Mouse (Mus musculus) liver, postnatal 0 days (tissue): ENCODE results near the gene Slc38a1.

ENCODE experiments used
- CTCF ChIP-seq: sonication (generic); IDR thresholded peaks from 2 replicates; pipeline ENCODE4 v1.5.1; 2016; ENCODE audit warnings: antibody characterized with exemption, low read depth
- EP300 ChIP-seq: IDR thresholded peaks from 2 replicates; pipeline ENCODE4 v1.6.1; 2016; ENCODE audit warnings: antibody characterized with exemption, low read depth, mild to moderate bottlenecking

- no peak for TF ChIP-seq CTCF
- TF ChIP-seq EP300: no peak
Measured at GRCm38 (mm10) chr15:96562521-96562920, 80.2 kb downstream of the Slc38a1 start.
